Mouse (Mus musculus) lung, postnatal 36 days (tissue): ENCODE results near the gene Mpv17l.
"Not testable (repeated sequence)": the region's sequence is repeated elsewhere in the genome, so short reads cannot be mapped to it uniquely, and the experiment has no call there.

Experiments
- DNase-seq: peaks from one replicate; pipeline ENCODE4 v3.0.0; 2022; ENCODE audit warnings: mixed read lengths

The Mpv17l gene

DNA sequence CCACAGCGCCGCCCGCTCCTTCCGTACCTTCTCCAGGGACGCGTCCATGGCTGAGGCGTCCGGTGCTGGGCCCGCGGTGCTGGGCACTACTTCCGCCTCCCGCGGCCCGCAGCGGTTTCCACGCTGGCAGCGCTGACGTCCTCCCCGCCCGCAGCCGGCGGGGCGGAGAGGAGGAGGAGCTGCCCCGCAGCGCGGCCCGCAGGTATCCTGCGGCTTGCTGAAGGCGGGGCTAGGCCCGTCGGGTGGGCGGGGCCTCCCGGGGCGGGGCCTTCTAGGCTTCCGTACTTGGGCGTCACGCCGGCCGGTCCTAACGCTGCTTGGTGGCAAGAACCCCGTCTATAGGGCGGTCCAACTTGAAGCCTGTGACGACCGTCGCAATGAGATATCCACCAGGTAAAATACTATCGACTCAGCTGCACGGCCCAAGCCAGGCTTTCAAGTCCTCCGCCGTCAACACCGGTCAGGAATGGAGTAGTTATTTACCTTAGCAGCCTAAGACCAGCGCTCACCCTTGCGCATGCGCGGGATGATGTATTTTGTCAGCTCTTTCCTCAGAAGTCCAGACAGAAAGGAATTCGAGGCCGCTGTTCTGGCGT lies at the start of gene Mpv17l, which contains the start of gene Pdxdc1:
Gene Mpv17l, plus strand, starts transcription at position 274 of the 596 bp plus-strand sequence.
Gene Pdxdc1, minus strand, starts transcription at position 244 of the 596 bp plus-strand sequence.
- DNase-seq = peak; percentile 97

DNA sequence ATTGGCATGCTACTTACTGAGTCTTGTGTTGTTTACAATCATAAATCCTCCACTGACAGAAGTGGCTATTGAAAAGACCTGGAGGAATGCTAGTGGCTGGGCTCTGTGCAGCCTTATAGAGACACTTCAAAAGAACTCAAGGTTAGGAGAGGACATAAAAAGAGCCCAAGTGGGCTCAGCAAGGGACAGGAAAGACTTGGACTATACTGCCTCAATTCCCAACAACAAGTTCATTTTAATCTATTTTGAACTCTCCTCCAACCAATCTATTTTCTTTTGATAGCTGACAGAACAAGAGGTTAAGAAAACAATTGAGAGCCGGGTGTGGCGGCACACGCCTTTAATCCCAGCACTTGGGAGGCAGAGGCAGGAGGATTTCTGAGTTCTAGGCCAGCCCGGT lies 49.1 kb upstream of the Mpv17l start:
- no peak for DNase-seq

DNA sequence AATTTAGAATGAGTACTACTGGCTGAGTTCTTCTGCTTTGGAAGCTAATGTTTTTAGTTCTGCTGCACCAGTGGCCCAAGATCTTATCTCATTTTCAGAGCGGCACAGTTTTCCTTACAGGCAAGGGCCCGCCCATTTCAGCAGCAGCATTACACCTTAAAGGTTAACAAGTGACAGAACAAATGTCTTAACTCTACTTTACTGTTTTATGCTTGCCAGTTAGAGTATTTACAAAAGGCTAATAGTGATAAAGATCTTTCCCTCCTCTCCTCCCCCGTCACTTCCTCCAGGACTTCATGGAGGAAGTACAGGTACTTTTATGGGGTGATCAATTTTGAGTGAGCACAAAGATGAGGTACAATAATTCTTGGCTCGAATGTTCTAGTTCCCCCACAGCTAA lies 36.9 kb upstream of the Mpv17l start:
- no peak for DNase-seq

DNA sequence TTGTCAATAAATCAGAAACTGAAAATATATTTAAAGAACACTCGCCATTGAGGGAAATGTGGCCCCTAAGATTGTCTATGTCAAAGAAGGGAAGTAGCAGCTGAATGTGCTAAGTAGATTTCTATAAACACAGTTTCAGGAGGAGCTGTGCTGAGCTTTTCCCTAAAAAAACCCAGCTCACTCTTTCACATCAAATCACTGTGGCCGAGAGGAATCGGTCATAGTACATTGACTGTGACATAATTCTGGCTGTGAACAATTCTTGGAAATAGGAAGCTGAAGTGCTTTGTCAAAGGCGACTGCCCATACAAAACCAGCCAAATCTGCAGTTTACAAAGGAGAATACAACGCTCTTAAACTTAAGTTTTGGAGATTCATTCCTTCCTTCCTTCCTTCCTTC lies 36.3 kb upstream of the Mpv17l start:
- DNase-seq = no peak

DNA sequence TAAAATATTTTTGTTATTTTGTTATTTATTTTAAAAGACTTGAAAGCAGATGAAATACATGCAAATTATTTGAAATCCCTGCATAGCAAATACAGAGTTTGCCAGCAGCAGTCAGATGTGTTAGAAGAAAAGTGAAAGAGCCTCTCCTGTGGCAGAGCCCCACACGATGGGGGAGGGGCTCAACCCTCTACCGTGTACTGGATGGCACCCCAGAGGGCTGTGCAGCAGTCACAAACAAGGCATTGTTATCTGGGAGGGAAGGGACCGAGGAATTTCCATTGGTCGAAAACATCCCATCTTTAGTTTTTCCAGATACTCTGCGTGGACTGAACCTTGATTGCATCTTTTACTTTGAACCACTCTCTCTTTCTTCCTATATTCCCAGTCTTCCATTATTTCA lies 35.6 kb upstream of the Mpv17l start:
- DNase-seq = not testable (repeated sequence)

DNA sequence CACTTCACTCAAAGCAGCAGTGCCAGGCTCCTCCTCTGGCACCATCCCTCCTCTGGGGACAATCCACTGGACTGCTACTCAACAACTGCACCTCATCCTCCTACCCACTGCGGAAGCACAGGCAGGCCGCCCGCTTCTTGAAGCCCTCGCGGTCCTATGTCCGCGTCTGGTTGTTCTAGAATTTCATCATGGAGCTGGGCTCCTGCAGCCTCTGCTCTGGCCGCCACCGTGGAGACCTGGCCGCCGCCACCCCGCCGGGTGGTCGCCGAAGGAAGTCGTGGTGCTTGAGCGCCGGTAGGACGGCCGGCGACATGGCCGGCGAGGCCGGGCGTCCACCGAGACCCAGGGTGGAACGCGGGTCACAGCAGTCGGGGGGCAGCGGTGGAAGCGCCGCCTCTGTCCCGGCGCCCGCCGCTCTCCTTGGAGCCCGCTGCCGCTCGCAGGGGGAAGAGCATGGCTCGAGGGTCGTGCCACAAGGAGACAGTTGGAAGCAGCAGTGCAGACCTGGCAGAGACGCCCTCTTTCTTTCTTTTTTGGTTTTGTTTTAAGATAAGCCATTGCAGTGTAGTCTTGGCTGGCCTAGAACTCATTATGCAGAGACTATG lies 34.9 kb upstream of the Mpv17l start:
- DNase-seq = no peak

DNA sequence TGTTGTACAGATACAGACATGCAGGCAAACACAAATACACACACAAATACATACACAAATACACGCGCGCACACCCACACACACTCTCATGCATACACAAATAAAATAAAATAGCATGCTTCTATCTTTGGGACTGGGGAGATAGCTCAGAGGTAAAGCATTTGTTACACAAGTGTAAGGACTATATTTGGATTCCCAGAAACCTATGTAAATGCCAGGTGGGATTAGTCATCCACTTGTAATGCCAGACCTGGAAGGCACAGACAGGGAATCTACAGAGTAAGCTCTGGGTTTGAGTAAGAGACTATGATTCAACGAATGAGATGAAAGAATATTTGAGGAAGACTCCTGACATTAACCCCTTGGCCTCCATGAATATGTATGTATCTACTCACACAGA lies 27.5 kb upstream of the Mpv17l start:
- DNase-seq = peak; percentile 38

DNA sequence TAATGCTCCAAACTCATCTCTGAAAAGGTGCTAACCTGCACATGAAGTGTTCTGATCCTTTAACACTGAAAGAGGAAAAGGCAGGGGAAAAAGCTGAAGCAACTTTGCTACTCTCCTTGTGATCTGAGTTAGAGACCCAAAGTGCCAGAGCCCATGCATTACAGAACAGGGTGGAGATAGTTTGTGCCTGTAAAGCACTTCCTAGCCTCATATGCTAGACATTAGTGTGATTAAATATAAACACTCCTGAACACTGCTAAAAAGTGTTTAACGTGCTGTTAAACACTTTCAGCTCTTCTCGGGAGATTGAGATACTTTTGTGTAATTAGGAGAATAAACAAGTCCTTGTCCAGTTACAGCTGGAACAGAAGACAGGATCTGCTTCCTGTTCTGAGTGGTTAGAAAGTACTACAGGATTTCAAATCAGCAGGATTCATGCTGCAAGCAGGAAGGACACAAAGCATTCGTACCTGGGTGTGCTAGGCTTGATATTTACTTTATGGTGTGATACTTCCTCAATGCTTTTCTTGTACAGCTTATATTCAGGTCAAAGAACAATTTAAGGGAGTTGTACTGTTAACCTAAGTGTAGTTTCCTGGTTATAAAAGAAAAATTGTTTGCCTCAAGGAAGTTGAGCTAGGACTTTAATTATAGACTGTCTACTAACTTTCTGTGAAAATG lies 19.7 kb upstream of the Mpv17l start:
- no peak for DNase-seq

DNA sequence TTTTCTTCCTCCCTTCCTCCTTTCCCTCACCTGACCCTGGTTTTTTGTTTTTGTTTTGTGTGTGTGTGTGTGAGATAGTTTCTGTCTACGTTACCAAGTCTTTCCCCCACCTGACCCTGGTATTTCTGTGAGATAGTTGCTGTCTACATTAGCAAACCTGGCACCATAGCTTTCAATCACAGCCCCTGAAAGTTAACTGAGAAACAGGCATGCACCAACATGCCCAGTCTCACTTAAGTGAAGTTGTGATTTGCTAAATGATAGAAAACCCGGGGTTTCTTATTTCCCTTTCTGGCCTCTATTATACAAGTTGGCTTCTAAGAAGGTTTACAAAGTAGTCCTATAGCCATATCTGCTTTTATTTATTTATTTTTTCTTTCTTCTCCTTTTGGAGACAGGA lies 12.5 kb upstream of the Mpv17l start:
- DNase-seq = no peak

DNA sequence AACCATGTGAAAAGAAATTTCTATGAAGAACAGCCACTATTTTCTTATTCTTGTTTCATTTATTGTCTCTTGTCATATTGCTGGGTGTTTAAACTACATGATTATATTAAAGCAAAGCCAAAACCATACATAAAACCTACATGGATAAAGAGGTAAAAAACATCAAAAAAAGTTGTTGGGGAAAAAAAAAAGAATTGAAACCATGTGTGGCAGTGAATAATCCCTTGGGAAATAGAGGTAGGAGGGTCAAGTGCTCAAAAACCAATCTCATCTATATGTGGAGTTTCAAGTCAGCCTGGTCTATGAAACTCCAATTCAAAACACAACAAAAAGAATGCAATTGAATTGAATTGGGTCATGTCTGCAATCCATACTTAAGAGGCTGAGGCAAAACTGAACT lies 10.1 kb upstream of the Mpv17l start:
- DNase-seq = no peak

DNA sequence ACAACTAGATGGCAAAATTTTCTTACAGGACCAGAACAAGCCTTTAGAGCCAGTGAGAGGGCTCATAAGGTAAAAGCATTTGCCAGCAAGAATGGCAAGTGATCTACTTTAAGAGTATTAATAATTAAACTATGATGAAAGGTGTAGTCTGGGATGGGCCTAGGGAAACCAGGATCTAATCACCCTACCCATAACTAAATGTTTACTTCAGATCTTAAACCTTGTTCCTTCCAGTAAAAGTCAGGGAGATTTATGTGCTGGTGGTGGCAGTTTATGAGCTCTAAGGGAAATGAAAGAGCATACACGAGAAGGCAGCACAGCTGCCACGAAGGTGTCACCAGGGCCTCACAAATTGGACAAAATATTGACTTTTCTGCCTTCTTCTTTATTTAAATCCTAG lies 8.9 kb upstream of the Mpv17l start:
- no peak for DNase-seq

DNA sequence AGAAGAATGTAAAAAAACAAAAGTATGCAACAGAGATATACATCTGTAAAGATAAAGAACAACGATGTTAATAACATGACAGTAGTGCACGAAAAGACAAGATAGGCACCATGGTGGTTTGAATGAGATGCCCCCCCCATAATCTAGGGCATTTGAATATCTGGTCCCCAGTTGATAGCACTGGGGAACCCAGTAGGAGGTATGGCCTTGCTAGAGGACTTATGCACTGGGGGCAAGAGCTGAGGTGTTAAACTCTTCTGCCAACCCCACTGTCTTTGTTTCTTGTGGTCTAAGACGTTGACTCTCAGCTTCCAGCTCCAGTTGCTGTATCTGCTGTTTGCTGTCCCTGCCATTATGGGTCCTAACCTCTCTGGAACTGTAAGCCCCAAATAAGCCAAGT lies 7.2 kb upstream of the Mpv17l start:
- DNase-seq = no peak

DNA sequence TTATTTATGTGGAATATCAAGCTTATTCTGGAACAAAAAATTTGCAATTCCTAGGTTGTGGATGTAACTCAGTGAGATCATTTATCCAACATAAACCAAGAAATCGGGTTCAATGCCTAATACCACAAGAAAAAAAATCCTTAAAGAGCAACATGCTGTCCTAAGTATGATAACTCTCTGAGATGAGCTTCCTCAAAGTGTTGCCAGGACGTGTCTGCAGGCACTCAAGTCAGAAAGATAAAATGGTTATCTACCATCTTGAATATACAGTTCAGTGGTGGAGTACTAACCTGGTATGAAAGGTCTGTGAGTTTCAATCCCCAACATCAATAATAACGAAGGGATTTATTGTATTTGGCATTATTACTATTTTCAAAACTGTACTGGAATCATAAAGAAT lies 6.6 kb upstream of the Mpv17l start:
- no peak for DNase-seq

DNA sequence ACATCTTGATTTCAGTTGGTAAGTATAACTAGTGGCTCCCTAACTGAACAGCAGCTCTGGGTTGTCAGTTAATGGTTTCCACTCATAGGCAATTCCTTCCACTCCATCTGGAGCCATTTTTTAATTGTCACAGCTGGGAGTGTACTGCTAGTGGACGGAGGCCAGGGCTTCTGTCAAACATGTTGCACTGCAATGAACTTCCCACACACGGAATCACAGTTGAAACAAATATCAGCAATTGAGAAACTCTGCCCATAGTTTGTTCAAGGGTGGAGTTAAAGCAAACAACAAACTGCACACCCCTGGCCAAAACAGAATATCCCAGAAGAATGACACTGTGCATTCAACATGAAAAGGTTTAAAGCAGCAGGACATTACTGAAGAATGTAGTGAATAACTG lies 4.0 kb upstream of the Mpv17l start:
- peak; percentile 46 for DNase-seq

DNA sequence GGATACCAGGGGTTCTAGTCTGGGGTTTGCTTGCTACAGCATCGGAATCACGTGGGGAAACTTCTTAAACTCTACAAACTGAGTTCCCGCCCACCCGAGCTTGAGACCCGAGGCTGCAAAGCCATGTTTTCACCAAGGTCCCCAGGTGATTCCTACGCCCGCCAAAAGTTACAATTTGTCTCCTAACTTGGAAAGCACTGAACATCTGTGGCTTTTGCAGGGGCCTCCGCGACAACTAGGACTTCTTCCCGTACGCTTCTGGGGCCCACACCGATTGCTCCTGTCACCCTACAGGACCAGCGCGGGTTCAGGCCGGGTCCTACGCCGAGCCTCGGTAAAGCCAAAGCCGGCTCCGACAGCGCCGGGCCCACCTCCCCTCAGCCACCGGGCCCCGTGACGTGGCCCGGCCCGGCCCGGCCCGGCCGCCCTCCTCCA lies 547 bp upstream of the Mpv17l start:
- DNase-seq = peak; percentile 42

DNA sequence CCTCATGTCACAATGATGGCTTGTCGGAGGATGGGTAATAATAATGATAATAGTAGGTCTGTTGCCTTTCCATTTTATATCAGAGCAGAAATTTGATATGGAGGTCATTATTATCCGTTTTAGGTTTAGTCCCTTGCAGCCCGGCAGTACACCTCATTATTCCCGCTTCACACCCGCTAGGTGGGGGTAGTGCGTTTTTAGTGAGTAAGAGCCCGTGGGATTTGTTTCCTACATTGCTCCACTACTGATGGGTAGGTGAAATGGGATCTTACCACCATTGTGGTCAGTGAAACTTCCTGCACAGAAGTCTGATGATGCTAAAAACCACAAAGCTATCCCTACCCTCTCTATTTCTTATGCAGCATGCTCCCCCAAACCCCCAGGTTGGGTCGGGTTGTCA lies 527 bp downstream of the Mpv17l start:
- peak; percentile 85 for DNase-seq

DNA sequence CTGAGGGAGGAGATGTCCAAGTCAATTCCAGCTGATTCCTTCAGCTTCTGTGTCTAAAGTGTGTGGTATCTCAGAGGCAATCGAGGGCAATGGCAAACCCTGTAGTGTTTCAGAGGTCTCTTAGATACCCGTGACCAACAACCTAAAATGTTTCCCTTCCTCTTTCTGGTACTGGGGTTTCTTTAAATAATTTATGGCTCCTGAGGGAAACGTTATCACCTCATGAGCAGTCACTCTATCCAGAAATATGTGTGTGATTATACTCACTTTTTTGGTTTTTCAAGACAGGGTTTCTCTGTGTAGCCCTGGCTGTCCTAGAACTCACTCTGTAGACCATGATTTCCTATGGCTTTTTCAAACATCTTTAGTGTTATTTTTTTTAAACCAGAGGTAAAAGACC lies 4.3 kb downstream of the Mpv17l start:
- DNase-seq = no peak

DNA sequence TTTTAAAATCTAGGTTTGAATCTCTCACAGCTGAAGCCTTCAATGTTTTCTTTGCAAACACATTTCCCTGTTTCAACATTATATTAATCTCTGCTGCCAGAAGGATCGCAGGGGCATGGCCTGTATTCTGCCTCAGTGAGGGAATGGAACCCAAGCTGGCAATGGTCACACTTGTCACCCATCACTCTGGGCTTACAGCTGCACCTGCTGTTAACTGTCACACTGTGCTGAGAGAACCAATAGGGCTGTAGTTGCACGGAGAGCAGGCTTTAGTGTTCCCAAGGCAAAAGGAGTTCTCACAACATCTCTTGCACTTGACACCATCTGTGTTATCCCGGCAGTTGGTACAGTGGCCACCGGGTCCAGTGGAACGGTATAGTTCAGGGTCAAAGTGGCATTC lies 17.1 kb downstream of the Mpv17l start:
- no peak for DNase-seq

DNA sequence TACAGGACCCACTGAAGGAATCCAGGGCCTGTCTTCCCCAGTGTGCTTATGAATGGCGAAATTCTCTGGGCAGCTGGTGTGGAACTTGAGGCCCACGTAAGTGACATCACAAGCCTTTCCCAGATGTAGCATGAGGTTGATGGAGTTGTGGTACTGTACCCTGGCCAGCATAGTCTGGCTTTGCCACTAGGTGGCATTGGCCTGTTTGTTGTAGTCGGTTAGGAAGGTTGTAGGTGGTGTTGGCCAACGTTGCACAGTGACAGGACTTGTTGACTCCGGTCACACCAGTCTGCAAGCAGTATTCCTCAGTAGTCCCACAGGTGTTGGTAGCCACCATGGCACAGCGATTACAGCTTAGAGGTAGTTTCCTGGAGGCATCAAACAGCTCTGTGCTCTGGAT lies 18.1 kb downstream of the Mpv17l start:
- DNase-seq = peak; percentile 47

DNA sequence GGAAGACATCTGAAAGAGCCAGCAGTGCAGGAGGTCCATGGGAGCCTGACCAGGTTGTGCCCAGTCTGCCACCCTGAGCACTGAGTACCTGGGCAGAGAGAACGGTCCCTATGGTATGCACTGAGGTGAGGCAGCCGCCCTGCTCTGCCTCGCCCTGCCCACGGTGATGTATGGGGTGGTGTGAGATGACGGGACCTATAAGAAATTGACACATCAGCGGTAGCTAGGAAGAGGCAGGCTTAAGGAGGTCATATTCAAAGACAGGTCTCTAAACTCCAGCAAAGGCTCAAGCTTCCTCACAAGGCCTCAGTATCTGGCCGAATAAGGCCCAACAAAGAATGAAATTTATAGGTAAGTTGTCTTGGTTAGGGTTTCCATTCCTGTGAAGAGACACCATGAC lies 18.8 kb downstream of the Mpv17l start:
- no peak for DNase-seq

DNA sequence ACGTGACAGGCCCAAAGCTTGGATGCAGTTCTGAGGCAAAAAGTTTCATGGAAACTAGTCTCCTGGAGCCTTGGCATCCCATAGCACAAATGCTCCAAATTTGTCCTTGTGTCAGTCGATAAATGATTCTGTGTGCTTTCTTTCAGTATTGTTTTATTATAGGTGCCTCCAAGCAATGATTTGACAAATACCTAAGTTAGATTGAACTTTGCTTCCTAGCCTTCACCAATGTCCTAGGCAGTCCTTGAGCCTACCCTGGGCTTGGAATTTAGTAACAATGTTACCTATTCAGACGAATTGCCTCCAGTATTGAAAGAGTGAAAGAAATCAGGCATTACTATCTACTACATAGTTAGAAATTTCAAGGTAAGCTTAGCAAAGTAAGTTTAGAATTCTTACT lies 19.5 kb downstream of the Mpv17l start:
- not testable (repeated sequence) for DNase-seq

DNA sequence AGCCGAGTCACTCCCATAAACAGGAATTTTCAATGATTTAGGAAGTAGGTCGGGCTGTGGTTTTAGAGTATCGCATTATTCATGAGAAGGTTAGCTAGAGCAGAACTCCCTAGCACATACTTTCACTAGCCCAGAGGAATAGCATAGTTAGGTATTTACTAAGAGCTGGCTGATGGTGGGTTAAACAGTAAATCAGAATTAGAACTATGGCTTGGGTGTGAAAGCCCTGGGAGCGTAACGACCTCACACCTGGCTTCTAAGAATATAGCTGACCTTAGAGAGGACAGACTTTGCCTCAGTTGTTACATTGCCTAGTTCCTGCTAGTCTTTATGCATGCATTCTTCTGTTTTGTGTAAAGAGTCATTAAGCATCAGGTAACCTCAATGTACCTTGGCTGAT lies 20.0 kb downstream of the Mpv17l start:
- not testable (repeated sequence) for DNase-seq

DNA sequence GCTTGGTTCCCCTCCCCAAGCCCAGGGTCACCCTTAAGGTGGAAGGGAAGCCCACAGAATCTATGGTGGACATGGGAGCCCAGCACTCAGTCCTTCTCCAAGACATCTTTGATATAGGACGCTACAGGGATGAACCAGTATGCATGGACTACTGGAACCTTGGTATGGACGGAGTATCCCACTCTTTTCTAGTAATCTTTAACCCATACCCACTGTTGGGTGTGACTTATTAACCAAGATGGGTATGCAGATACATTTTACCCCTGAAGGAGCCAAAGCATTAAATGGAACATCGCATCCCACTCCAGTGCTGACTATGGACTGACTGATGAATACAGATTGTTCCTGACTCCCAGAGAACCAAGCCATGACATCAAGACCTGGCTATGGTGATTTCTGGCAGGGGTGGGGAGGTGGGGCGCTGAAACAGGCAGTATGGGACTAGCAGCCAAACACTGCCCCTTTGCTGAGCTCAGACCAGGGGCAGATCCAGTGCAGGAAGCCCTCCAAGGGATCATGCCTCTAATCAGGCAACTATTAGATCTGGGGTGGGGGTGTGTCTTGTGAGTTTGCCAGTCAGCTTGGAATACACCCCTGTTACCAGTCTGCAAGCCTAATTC lies 24.6 kb downstream of the Mpv17l start:
- no peak for DNase-seq
